ENCODE assay signal across 8 mouse cellular contexts in genomic region chr19:29805917-29806785, GRCm38 (mm10). TPM values are rescaled to one million over a fixed set of nuclear protein-coding genes. Genes with fewer than 3 reads are reported as not detected.
DNase-seq lines count a peak whose midpoint lies in the region; ATAC-seq and TF ChIP-seq lines count a peak whose summit lies in the region.

9930021J03Rik (minus strand) TSS chr19:29805989.

- no peaks in the 10 kb centered on the region for H3K27me3 ChIP-seq in G1E (ENCODE audit: insufficient read depth, low read length)
- no peaks in the 10 kb centered on the region for H3K27me3 ChIP-seq in forebrain, embryonic 16.5 days (replicated peaks; ENCODE audit: control insufficient read depth, insufficient read depth, low read length)
- no peaks in the 10 kb centered on the region for H3K27me3 ChIP-seq in lung, embryonic 14.5 days (ENCODE audit: insufficient read depth, low read length)
- no peaks in the 10 kb centered on the region for H3K27me3 ChIP-seq in thymus, adult 2 months (ENCODE audit: control insufficient read depth, insufficient read depth, low read length)

- H3K9ac ChIP-seq in forebrain, embryonic 16.5 days (replicated peaks; ENCODE audit: low read depth, low read length): peak within 1 kb of the TSS; percentile 88
- peak within 1 kb of the TSS; percentile 86 for H3K9ac ChIP-seq in lung, embryonic 14.5 days

- intact Hi-C loops in heart, postnatal 36 days (cut with DNase I): loop anchor here (10.0 kb wide), 1 partner anchor 451 kb away; no protein-coding TSS in a partner anchor

- H3K9me3 ChIP-seq in G1E (replicated peaks): no peaks in the 10 kb centered on the region
- H3K9me3 ChIP-seq in forebrain, embryonic 16.5 days (ENCODE audit: control insufficient read depth, low read length): no peaks in the 10 kb centered on the region
- H3K9me3 ChIP-seq in lung, embryonic 14.5 days (ENCODE audit: low read depth, low read length): no peaks in the 10 kb centered on the region

- H3K4me2 ChIP-seq in forebrain, embryonic 16.5 days (ENCODE audit: low read length): peak within 1 kb of the TSS; percentile 97
- peak within 1 kb of the TSS; percentile 82 for H3K4me2 ChIP-seq in lung, embryonic 14.5 days

- no peak for TF ChIP-seq CTCF in G1E (IDR thresholded peaks at IDR 0.05; ENCODE audit: low read depth, low read length)
- TF ChIP-seq CTCF in layer of hippocampus, adult 2 months (conservative IDR thresholded peaks at IDR 0.05): no peak
- TF ChIP-seq CTCF in lung, embryonic 14.5 days (IDR thresholded peaks at IDR 0.05; ENCODE audit: low read depth): no peak
- TF ChIP-seq CTCF in olfactory bulb, adult 2 months (IDR thresholded peaks at IDR 0.05; ENCODE audit: insufficient read depth, low read depth, low read length): no peak
- TF ChIP-seq CTCF in thymus, adult 2 months (IDR thresholded peaks at IDR 0.05; ENCODE audit: borderline replicate concordance, control insufficient read depth, extremely low read depth, insufficient read depth, low read length, poor library complexity): 0 out of 2 replicates have a peak, but pooled peaks have one; percentile 14

- H3K27ac ChIP-seq in forebrain, embryonic 16.5 days (ENCODE audit: low read length): peak within 1 kb of the TSS; percentile 97
- H3K27ac ChIP-seq in layer of hippocampus, adult 2 months: peak within 1 kb of the TSS; percentile 94
- H3K27ac ChIP-seq in lung, embryonic 14.5 days (ENCODE audit: low read depth): peak within 1 kb of the TSS; percentile 90
- peak within 1 kb of the TSS; percentile 77 for H3K27ac ChIP-seq in olfactory bulb, adult 2 months (ENCODE audit: insufficient read depth, low read depth, low read length)
- H3K27ac ChIP-seq in thymus, adult 2 months (ENCODE audit: control insufficient read depth, insufficient read depth, low read length): 0 out of 2 replicates have a peak within 1 kb of the TSS, but pooled peaks have one; percentile 7

- H3K4me3 ChIP-seq in G1E (ENCODE audit: low read depth, low read length): peak within 1 kb of the TSS; percentile 92
- H3K4me3 ChIP-seq in forebrain, embryonic 16.5 days (replicated peaks; ENCODE audit: low read length): peak within 1 kb of the TSS; percentile 72
- peak within 1 kb of the TSS; percentile 90 for H3K4me3 ChIP-seq in layer of hippocampus, adult 2 months
- peak within 1 kb of the TSS; percentile 87 for H3K4me3 ChIP-seq in lung, embryonic 14.5 days (ENCODE audit: low read depth, low read length)
- peak within 1 kb of the TSS; percentile 89 for H3K4me3 ChIP-seq in olfactory bulb, adult 2 months (ENCODE audit: insufficient read depth, low read depth, low read length)
- H3K4me3 ChIP-seq in thymus, adult 2 months (ENCODE audit: control insufficient read depth, insufficient read depth, low read length): peak within 1 kb of the TSS; percentile 92

- peaks cover 29% of the 10 kb centered on the region for H3K36me3 ChIP-seq in G1E (replicated peaks)
- peaks cover 18% of the 10 kb centered on the region for H3K36me3 ChIP-seq in forebrain, embryonic 16.5 days (ENCODE audit: control insufficient read depth, insufficient read depth)
- peaks cover 19% of the 10 kb centered on the region for H3K36me3 ChIP-seq in lung, embryonic 14.5 days (ENCODE audit: insufficient read depth)
- peaks cover 7% of the 10 kb centered on the region for H3K36me3 ChIP-seq in thymus, adult 2 months (ENCODE audit: control insufficient read depth, insufficient read depth, low read length)

- DNase-seq in G1E (ENCODE audit: low spot score): peak; percentile 89
- peak; percentile 97 for DNase-seq in cerebellum, adult 18-20 months
- peak; percentile 97 to 98 for DNase-seq in heart, postnatal 36 days
- DNase-seq in layer of hippocampus, adult 2 months (ENCODE audit: low spot score in 2 of 2): peak; percentile 98 to 100
- DNase-seq in lung, embryonic 14.5 days: peak; percentile 100
- DNase-seq in thymus, adult 2 months: peak; percentile 99

- ATAC-seq in G1E (ENCODE audit: extremely low read depth, insufficient number of reproducible peaks, low FRiP score, poor library complexity, severe bottlenecking): peak; percentile 88
- ATAC-seq in forebrain, embryonic 16.5 days: peak; percentile 92
- ATAC-seq in lung, embryonic 14.5 days (ENCODE audit: insufficient read depth): peak; percentile 92

- peak; percentile 40 for TF ChIP-seq POLR2A in olfactory bulb, adult 2 months (IDR thresholded peaks at IDR 0.05; ENCODE audit: insufficient read depth, low read depth, low read length)
- peak; percentile 61; the same call in 1 of the 2 replicates for TF ChIP-seq POLR2A in thymus, adult 2 months (IDR thresholded peaks at IDR 0.05; ENCODE audit: control insufficient read depth, extremely low read depth, insufficient read depth, low read length, poor library complexity)

- WGBS in forebrain, embryonic 16.5 days: under 1% methylated on average over 63 of the region's 95 CpGs
- under 1% methylated on average over 44 of the region's 95 CpGs for WGBS in lung, embryonic 14.5 days
- under 1% methylated on average over 78 of the region's 95 CpGs for WGBS in olfactory bulb, adult 2 months
- under 1% methylated on average over 70 of the region's 95 CpGs for WGBS in thymus, adult 2 months

- H3K4me1 ChIP-seq in G1E (ENCODE audit: insufficient read depth, low read depth, low read length): peaks cover 40% of the 10 kb centered on the region
- H3K4me1 ChIP-seq in forebrain, embryonic 16.5 days (replicated peaks; ENCODE audit: control insufficient read depth, insufficient read depth, low read length): peaks cover 39% of the 10 kb centered on the region
- H3K4me1 ChIP-seq in lung, embryonic 14.5 days (ENCODE audit: insufficient read depth): peaks cover 6% of the 10 kb centered on the region
- peaks cover 4% of the 10 kb centered on the region for H3K4me1 ChIP-seq in olfactory bulb, adult 2 months (ENCODE audit: control insufficient read depth, insufficient read depth, low read length)
- peaks cover 10% of the 10 kb centered on the region for H3K4me1 ChIP-seq in thymus, adult 2 months (replicated peaks; ENCODE audit: control insufficient read depth, insufficient read depth, low read length)

RNA-seq across cellular contexts. Expression of gene 9930021J03Rik, which starts in this region (rescaled TPM):
- total RNA-seq in G1E (2014; fragmentation: Nextera tagmentation) (47.5 TPM in 2 replicates), G1E (2017) (13.0 and 15.1 TPM in 2 replicates)
- polyA plus RNA-seq in G1E (2012): 1.7 and 2.1 TPM in 2 replicates
- polyA plus RNA-seq in forebrain, embryonic 16.5 days (2015; fragmentation: Nextera tagmentation; extraction: Ambion mirVana): 7.1 and 7.7 TPM in 2 replicates
- 10 to 100 TPM; 11.1 to 13.0 TPM for total RNA-seq in heart, postnatal 36 days (2021)
- 10 to 100 TPM; 40.9 to 41.2 TPM for total RNA-seq in layer of hippocampus, adult 2 months (2021)
- 7.1 TPM in 2 replicates for polyA plus RNA-seq in lung, embryonic 14.5 days (2014; fragmentation: Nextera tagmentation; extraction: Ambion mirVana)
- not detected in 2 replicates for polyA plus RNA-seq in olfactory bulb, adult 2 months (2012; ENCODE audit: insufficient read depth, insufficient read length, low replicate concordance, missing spikeins)
- polyA plus RNA-seq in thymus, adult 2 months (2012; rRNA removed): 11.3 and 12.5 TPM in 2 replicates

Comparison
In these comparisons a context has a peak if more than half of its experiments do, and no peak if none do; other contexts are left out.
1. Peak in every context shown above with its lines: DNase-seq, ATAC-seq, H3K4me3 ChIP-seq and H3K27ac ChIP-seq.
2. H3K27ac ChIP-seq: peak in every context shown above with its lines; median percentile 97 in forebrain, embryonic 16.5 days; 94 in layer of hippocampus, adult 2 months; 90 in lung, embryonic 14.5 days; 77 in olfactory bulb, adult 2 months; 7 in thymus, adult 2 months.